ENCODE assay signal across 1 mouse cellular context in genomic region chr5:117903534-117903933, GRCm38 (mm10).
A peak's percentile ranks its signal among the peaks of the same experiment; 100 is the strongest.
TF ChIP-seq lines count a peak whose summit lies in the region.

No protein-coding gene starts in this region.

TF ChIP-seq in CH12.LX, 34 proteins besides CTCF, POLR2A, EP300 and RAD21 (continued from another document):
- TF ChIP-seq ZKSCAN1 (IDR thresholded peaks at IDR 0.05; ENCODE audit: borderline replicate concordance, low read depth, low read length) = no peak
- TF ChIP-seq MAX (IDR thresholded peaks at IDR 0.05; ENCODE audit: low read length) = no peak
- TF ChIP-seq MAZ (IDR thresholded peaks at IDR 0.05; ENCODE audit: low read depth, low read length) = 0 out of 2 replicates have a peak, but pooled peaks have one; percentile 51
- TF ChIP-seq CHD1 (IDR thresholded peaks at IDR 0.05; ENCODE audit: low read depth, low read length) = no peak
TF ChIP-seq in CH12.LX: peak in this region for 5.
